Mouse (Mus musculus) bone marrow macrophage, adult 2 months (primary cell): ENCODE measurements around the gene Smim20. TPM values are rescaled to one million over a fixed set of nuclear protein-coding genes. Genes with fewer than 3 reads are reported as not detected.

Experiments
- H3K27ac ChIP-seq: 2 replicates; pipeline ENCODE4 v1.5.1; 2012; ENCODE audit warnings: low read depth, low read length; ENCODE audit not compliant: insufficient read depth
- H3K4me1 ChIP-seq: 2 replicates; pipeline ENCODE4 v1.6.1; 2012; ENCODE audit warnings: low read length; ENCODE audit not compliant: control insufficient read depth, insufficient read depth
- H3K4me3 ChIP-seq: 2 replicates; pipeline ENCODE4 v1.5.1; 2012; ENCODE audit warnings: mild to moderate bottlenecking, low read length, moderate library complexity; ENCODE audit not compliant: insufficient read depth
- CTCF ChIP-seq: IDR thresholded peaks from 2 replicates; pipeline ENCODE4 v1.5.1; 2012; ENCODE audit warnings: low read depth, mild to moderate bottlenecking, low read length, moderate library complexity
- POLR2A ChIP-seq: IDR thresholded peaks from 2 replicates; pipeline ENCODE4 v1.6.1; 2012; ENCODE audit warnings: mild to moderate bottlenecking, low read depth, low read length, borderline replicate concordance
- polyA plus RNA-seq: library from polyadenylated mRNA; stranded (reverse); fragments of >200 nt; gene quantifications from 2 replicates; pipeline ENCODE4 v1.2.4, GENCODE M21; 2012; ENCODE audit not compliant: missing spikeins, insufficient read depth, insufficient read length

Smim20 gene
- polyA plus RNA-seq, 1 experiment = 42.0 TPM

GRCm38 (mm10) chr5:53265740-53266139 is 1.1 kb upstream of the Smim20 start:
- H3K4me3 ChIP-seq = no peak overlapping the region
- TF ChIP-seq CTCF (no peak), POLR2A (no peak)
- no peak overlapping the region for H3K27ac ChIP-seq
- peaks cover 9% of the 10 kb centered on the region for H3K4me1 ChIP-seq

- Histone ChIP-seq H3K4me3 (no peak overlapping the region), H3K4me1 (peaks cover 11% of the 10 kb centered on the region), H3K27ac (no peak overlapping the region)
- TF ChIP-seq CTCF = no peak
- TF ChIP-seq POLR2A = no peak
Observed at GRCm38 (mm10) chr5:53266181-53266580, 702 bp upstream of the Smim20 start.

GRCm38 (mm10) chr5:53268095-53268692 is 1.3 kb downstream of the Smim20 start:
- Histone ChIP-seq H3K27ac (no peak overlapping the region), H3K4me3 (peak overlapping the region; percentile 81; the same call in 1 of the 2 replicates), H3K4me1 (peaks cover 11% of the 10 kb centered on the region)
- TF ChIP-seq POLR2A = no peak
- no peak for TF ChIP-seq CTCF

- Histone ChIP-seq H3K27ac (no peak overlapping the region), H3K4me3 (no peak overlapping the region), H3K4me1 (peaks cover 11% of the 10 kb centered on the region)
- no peak for TF ChIP-seq POLR2A
- no peak for TF ChIP-seq CTCF
Observed at GRCm38 (mm10) chr5:53269799-53270198, 2.9 kb downstream of the Smim20 start.

GRCm38 (mm10) chr5:53270947-53271711 is 4.2 kb downstream of the Smim20 start:
- H3K27ac ChIP-seq = no peak overlapping the region
- no peak for TF ChIP-seq POLR2A
- no peak for TF ChIP-seq CTCF
- H3K4me3 ChIP-seq = no peak overlapping the region
- H3K4me1 ChIP-seq = peaks cover 11% of the 10 kb centered on the region

GRCm38 (mm10) chr5:53272626-53273025 is 5.7 kb downstream of the Smim20 start:
- H3K4me3 ChIP-seq = no peak overlapping the region
- no peak for TF ChIP-seq CTCF
- TF ChIP-seq POLR2A = no peak
- H3K4me1 ChIP-seq = peaks cover 11% of the 10 kb centered on the region
- H3K27ac ChIP-seq = no peak overlapping the region

GRCm38 (mm10) chr5:53273699-53274430 is 7.0 kb downstream of the Smim20 start:
- TF ChIP-seq CTCF = no peak
- no peak for TF ChIP-seq POLR2A
- Histone ChIP-seq H3K27ac (no peak overlapping the region), H3K4me1 (peaks cover 2% of the 10 kb centered on the region; the same call in 1 of the 2 replicates), H3K4me3 (no peak overlapping the region)

GRCm38 (mm10) chr5:53274811-53275355 is 8.0 kb downstream of the Smim20 start:
- Histone ChIP-seq H3K27ac (no peak overlapping the region), H3K4me3 (no peak overlapping the region), H3K4me1 (peaks cover 2% of the 10 kb centered on the region; the same call in 1 of the 2 replicates)
- TF ChIP-seq POLR2A (no peak), CTCF (no peak)

GRCm38 (mm10) chr5:53275376-53275775 is 8.5 kb downstream of the Smim20 start:
- TF ChIP-seq CTCF = no peak
- no peak for TF ChIP-seq POLR2A
- no peak overlapping the region for H3K27ac ChIP-seq
- H3K4me1 ChIP-seq = peaks cover 2% of the 10 kb centered on the region; the same call in 1 of the 2 replicates
- H3K4me3 ChIP-seq = no peak overlapping the region
